Mouse (Mus musculus): Measurements from ENCODE around the gene Pgr.

DNA sequence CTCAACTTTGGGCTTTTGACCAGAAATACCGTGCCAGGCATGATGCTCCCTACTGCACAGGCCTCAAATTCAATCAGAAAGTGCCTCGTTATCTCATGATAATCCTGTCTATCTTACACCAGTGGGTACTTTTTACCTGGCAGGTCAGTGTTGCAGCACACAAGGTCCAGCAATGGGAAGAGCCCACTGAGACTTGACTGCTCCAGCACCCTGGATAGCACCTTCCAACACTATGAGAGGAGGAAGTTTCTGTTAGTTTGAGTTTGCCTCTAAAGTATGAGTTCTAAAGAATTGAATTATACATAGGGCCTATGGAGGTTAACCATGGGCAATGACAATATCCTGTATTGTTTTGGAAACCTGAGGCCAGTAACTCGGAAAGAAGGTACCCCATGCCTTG lies 82.7 kb downstream of the Pgr start:
- TF ChIP-seq CTCF (IDR thresholded peaks at IDR 0.05 in 2 of 3, conservative IDR thresholded peaks at IDR 0.05 in 1 of 3; ENCODE audit: control insufficient read depth in 1 of 3, insufficient read depth in 1 of 3, low read depth in 2 of 3, low read length in 3 of 3, poor library complexity in 1 of 3, severe bottlenecking in 1 of 3) (no peak), USF1 (IDR thresholded peaks at IDR 0.05; ENCODE audit: low read depth, low read length) (no peak), MAX (IDR thresholded peaks at IDR 0.05; ENCODE audit: low read length) (no peak), POLR2A (IDR thresholded peaks at IDR 0.05; ENCODE audit: control insufficient read depth in 1 of 2, insufficient read depth in 1 of 2, low read depth in 1 of 2, low read length in 2 of 2, poor library complexity in 1 of 2) (no peak), TCF12 (IDR thresholded peaks at IDR 0.05; ENCODE audit: low read depth, low read length) (no peak), TBP (IDR thresholded peaks at IDR 0.05; ENCODE audit: low read depth, low read length) (no peak)
